Mouse (Mus musculus) monocyte, adult 5-6 weeks (primary cell): Measurements from ENCODE around the gene Fgfr2. TPM values are rescaled to one million over a fixed set of nuclear protein-coding genes. Genes with fewer than 3 reads are reported as not detected.

Experiments
- ATAC-seq: fragments of 153-309, 156-312 bp; replicated peaks from 2 replicates; pipeline ENCODE4 v1.8.0; 2017; ENCODE audit warnings: mild to moderate bottlenecking; ENCODE audit not compliant: low TSS enrichment, insufficient number of reproducible peaks, severe bottlenecking, poor library complexity, low FRiP score
- total RNA-seq: library from RNA; stranded (forward); fragments of 200-1000, 200-491, 200-594 nt; gene quantifications from 3 replicates; pipeline ENCODE4 v1.2.3, GENCODE M21; 2017

The Fgfr2 gene
- total RNA-seq, 1 experiment from 2014 or later: not detected

DNA sequence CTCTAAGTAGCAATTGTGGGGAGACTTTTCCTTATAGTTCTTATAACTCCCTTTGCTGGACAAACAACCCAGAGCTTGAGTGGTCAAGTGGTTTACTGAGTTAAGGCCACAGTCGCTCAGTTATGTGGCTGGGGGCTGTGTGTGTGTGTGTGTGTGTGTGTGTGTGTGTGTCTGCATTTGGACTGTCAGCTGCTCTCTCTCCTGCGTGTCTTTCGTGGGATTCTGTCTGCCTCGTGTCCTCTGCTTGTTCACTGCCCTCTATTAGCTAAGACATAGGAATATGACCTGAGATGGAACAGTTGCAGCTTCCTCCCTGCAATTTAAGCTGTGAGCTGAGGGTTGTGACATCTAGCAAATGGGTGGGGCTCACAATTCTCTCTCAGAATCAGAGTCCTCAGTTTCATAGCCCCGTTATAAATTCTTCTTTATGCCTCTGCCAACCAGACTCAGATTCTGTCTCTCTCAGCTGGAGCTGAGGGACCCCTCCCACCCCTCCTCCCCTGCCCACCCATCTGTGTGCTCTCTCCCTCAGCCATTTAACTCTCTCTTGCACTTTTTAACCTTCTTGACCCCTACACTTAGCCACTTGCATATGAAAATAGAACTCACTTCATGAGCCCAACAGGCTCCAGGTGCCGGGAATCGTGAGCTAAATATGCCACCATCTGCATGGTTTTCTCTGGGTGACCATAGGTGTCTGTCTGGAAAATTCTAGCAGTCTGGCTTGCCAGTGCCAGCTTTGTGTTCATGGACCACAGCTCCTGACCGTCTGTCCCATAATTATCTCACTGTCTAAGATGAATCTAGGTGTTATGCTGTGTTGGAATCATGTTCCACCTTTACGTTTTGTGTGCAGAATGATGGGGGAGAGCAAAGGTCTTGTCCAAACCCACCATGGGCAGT lies 2413.5 kb downstream of the Fgfr2 start:
- no peak for ATAC-seq

DNA sequence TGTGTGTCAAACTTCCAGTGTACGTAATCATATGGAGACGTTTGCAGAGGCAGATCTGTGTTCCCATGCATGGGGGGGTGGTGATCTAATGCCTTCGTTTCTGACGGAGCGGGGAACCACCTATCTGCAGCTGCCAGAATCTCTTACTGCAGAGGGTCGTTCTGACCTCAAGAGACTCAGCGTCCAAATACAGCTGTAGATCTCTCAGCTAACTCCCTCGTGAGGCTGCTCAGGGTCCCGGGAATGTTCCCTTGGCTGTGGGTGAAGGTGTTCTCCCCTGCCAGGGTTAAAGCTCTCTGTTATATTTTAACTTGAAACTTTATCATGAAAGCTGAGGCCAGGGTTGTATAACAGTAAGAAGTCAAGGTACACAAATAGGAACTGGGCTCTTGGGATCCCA lies 2414.2 kb downstream of the Fgfr2 start:
- no peak for ATAC-seq

DNA sequence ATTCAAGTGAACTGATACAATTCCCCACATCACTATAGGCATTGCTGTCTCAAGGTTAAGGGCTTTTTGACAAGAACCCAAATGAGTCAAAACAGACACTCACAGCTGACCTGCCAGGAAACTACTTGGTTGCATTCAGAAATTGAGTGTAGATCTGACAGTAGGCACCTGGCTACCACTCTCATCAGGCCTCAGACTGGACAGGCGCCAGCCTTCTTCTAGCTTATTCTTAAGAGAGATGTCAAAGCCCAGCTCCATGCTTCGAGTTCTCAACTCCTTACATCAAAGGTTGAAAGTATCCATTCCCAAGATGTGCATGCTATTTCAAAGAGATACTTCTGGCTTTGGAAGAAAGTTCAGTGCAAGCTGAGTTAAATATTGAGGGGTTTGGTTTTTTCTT lies 2417.9 kb downstream of the Fgfr2 start:
- no peak for ATAC-seq

DNA sequence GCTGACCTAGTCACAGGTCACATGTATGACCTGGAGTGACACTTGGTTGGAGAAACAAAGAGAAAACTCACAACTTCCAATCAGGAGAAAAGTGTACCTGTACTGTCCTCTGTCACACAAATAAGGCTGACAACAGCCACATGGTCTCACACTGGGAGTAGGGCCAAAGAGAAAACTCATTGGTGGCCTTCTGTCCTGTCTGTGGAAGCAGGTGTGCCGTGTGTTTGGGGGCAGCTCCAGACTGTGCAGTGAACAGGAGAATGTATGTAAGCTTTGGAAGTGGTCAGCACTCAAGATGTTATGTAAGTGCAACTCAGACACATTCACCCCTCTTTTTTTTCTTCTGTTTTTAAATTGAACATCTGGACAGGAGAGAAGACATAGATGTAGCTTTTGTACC lies 2421.8 kb downstream of the Fgfr2 start:
- no peak for ATAC-seq

DNA sequence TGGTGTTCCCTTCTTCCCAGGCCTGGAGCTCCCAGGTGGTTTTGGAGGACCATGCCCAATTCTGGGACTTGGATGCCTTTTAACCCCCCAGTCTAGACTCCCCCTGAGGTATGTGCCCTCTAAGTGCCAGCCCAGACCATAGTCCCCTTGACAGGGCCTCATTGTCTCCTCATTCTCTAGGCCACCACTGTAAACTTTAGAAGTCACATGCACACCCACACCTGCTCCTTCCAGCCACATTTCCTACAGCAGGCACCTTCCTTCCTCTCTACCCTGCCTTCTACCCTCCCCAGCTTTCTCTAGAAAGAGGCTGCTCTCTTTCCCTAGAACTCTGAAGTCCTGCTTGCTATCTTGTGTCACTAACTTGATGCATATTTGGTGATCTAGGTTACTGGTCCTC lies 2424.7 kb downstream of the Fgfr2 start:
- no peak for ATAC-seq

DNA sequence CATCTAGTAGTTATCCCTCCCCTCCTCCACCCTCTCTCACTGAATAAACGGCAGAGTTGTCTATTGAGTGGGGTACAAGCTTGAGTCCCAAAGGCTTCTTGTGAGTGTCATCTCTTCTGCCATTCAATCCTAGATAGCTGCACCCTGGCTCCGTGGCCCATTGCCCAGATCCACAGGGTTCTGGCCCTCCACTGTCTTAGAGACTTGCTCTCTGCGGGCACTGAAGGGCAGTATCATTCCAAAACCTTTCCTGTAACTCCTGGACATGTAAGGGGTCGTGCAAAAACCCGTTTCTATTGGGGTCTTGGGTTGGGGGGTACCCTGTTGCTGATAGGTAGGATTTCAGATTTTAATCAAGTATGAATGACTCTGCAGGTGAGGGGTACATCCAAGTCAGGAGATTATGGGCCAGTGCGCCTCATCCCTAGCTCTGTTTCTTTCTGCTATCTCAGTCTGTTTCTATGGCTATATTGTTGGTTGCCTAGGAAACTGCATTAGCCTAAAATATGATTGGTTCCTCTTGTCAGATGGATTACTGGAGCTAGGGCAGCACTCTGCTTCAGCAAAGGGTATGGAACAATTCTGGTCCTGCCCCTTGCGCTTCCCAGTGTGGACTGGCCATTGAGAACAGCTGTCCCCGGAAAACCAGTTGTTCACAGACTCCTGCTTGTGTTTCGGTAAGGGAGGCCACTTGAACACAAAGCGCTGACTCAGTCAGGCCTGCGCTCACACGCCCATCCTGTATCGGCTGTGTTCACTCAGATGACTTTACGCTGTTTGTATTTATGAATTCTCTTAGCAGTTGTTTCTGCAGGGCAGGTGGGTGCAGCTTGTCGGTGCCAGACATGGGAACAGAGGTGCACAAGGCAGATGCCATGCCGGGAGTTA lies 2426.6 kb downstream of the Fgfr2 start:
- ATAC-seq: no peak

DNA sequence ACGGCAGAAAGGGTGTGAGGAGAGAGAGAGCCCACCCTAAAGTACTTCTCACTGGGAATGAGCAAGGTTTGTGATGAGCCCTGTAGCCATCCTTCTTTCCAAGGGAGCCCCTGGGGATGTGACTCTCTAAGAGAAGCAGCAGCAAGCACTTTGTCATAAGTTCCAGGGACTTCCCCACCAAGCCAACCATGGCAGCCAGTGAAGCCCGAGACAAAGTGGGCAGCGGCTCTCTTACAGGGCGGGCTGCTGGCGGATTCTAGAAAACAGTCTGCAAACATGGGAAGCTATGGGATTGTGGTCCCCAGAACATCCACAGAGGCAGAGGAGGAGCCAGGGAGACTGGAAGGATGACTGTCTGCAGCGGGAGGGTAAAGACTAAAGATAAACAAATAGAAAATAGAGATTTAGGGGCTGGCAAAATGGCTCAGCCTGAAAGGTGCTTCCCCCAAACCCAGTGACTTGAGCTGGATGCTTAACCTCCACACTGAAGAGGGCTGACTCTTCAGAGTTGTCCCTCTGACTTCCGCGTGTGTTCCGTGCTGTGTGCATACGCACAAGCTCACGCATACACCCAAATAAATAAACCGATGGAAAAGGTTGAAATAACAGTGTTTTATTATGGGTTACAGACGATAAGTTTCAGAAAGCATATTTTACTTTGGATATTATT lies 2427.3 kb downstream of the Fgfr2 start:
- ATAC-seq: no peak

DNA sequence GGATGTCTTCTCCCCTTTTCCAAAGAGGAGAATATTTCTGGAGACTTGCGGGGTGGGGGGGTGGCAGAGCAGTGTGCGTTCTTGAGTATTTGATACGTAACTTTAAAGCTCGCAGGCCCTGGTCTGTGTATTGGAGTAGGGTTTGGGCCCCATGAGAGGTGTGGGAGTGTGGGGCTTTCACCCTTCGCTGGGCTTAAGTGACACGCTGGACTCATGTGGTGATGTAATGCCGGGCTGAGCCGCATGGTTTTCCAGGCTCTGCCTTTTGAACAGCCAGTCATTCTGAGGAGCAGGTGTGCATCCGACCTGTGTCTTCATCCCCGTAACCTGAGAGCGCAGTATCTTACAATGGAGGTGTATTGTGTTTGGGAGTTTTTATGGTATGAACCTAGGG lies 2429.4 kb downstream of the Fgfr2 start:
- no peak for ATAC-seq

DNA sequence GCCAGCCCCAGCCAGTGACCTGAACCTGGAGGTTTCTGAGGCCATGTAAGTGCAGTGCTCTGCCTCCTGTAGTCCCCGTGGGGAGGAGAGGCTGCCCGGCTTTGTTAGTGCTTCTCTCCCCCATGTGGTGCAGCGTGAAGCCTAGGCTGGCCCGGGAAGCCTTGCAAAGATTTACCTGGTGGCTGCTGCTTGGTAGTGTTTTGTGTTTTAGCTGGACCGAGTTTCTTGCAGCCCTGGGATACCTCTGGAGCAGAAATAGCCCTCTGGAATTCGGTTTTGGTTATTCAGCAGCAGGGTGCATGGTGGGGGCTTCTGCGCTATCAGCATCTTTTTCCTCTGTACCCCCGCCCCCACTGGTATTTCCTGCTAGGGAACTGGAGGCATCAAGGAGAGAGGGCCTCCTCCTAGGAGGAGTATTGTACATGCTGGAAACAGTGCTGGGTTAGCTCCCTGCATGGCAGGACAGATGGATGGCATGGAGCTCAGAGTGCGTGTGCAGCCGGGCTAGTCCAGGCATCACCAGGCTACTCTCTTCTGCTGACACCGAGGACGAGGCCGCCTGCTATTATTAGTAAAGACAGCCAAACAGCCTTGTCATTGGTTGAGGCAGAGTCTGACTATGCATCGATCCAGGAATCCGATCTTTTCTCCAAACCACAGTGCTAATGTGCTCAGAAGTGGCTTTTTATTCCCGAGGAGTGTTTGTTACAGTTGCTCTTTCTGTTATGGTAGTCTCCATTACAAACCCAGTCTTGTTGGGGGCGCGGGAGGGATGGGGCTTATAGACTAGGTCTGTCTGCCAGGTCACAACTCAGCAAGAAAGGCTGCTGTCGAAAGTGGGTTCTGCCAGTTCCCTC lies 2430.0 kb downstream of the Fgfr2 start:
- no peak for ATAC-seq

DNA sequence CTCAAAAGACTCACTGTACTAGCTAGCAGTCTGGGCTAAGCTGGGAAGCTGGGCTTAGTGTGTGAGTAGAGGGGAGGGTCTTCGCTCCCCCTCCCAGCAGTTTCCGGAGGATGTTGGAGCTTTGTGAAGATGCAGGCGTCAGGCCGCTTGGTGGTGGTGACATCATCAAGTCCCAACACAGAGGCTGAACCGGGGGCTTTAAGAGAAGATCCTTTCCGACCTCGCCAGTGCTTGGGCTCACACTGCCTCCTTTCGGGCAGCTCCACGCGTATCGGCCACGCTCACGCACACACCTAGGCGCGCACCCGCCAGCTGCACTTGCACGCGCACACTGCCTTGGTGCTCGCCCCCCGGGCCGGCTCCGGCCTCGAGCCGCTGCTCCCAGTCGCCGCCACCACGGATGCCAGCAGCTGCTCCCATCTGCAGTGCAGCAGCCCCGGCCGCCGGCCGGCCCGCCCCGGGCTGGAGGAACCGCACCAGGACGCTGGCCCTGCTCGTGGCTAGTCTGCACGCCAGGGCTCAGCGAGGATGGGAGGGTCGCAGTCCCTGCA lies 2430.7 kb downstream of the Fgfr2 start:
- no peak for ATAC-seq

DNA sequence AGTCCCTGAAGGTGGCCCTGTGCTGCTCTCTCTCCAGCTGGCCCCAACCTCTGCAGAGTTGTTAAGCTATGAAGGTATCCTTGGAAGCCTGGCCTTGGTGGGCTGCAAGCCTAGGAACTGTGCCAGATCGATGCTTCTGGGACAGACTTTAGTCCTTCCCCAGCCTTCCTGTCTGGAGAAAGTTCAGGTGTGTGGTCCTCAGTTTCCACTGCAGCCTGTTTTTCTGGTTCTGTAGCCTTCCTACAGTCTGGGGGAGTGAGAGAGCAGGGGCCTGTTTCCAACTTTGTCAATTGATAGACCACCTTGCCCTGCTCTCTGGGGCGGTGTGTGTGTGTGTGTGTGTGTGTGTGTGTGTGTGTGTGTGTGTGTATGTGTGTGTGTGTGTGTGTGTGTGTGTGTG lies 2431.2 kb downstream of the Fgfr2 start:
- ATAC-seq: no peak

DNA sequence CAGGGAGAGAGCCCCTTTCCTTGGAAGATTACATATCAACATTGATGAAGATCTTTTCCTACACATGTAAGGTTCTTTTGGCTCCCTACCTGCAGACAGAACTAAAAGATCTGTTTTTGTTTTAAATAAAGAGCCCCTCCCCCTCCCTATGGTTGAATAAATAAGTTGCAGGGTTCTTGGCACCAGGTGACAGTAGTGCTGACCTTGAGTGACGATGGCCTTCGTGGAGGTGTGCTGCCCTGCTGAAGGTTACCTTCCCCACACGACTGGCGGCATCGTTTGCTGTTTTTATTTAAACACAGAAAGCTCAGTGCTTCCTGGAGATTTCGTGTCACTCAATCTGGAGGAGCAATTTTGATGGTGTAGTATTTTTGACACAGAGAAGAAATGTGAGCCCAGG lies 2432.3 kb downstream of the Fgfr2 start:
- ATAC-seq: no peak

DNA sequence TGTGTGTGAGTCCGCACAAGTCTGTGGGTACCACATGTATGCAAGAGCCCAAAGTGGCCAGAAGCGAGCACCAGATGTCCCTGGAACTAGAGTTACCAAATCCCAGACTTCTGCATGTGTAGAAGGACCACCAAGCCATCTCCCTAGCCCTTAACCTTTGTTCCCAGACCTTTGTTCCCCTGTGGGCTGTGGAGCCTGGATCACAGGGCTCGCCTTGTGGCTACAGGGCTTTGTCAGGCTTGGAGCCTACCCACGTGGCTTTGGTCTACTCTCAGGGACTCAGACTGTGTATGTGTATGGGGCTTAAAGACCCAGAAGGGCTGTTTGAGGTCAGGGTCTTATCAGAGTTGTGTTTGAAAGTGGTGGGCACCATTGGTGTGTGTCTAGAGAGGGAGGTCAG lies 2434.5 kb downstream of the Fgfr2 start:
- no peak for ATAC-seq

DNA sequence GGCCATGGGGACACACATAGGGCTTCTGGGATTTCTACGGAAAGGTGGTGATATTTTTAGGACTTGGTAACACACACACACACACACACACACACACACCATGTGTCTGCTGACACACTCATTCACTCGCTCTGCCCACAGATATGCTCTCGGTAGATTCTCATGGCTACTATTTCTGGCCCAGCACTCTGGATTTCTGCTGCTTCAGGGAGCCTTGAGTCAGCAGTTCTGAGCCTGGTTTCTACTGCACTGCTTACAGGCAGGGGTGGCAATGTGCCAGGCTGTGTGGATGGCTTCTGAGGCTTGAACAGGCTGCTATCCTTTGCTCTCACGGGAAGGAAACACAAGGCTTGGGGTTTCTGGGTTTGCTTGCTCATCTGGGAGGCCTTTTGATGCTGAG lies 2441.4 kb downstream of the Fgfr2 start:
- ATAC-seq: no peak

DNA sequence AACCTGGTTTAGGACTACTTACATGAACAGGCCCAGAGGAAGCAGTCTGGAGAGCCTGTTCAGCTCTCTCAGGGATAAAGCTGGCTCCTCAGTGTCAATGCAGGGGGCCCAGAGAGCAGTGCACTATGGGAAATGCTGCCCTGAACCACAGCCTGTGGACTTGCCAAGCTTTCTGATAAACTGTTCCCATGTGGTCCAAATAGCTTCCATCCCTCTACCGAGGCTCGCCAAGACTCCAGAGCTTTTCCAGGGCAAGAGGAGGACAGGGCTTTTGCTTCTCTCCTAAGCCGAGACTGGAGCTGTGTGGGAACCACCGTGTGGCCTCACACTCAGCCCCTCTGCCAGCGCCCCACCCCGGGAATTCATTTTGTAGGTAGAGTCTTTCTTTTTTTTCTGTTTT lies 2444.7 kb downstream of the Fgfr2 start:
- ATAC-seq: no peak

DNA sequence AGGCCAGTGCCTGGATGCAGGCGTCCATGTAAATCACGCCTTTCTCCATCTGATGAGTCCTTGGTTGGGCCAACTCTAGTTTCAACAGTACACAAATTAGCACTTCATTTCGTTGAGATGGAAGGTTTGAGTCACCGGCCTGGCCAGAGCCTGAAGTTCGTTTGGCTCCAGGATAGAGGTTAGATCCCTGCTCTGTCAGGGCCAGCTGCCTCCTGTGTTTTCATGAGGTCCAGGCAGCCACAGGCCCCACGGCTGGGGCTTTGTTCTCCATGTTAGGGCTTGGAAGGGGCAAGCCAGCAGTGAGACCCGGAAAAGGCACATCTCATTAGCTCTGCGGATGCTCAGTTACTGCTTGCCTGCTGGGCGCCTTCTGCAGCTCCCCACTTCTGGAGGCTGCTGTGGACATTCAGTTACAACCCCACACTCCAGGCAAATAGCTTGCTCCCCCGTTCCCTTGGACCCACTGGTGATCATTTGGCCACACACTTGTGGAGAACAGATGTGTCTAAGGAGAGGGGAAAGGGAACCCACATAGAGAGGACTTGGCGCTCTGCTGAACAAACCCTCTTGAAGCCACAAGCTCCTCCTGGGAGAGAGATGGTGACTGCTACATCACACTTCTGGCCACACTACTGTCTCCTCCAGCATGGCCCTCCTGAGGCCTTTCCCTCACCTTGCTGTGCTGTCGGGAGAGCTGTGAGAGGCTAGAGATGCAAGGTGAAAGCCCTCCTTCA lies 2445.4 kb downstream of the Fgfr2 start:
- no peak for ATAC-seq

DNA sequence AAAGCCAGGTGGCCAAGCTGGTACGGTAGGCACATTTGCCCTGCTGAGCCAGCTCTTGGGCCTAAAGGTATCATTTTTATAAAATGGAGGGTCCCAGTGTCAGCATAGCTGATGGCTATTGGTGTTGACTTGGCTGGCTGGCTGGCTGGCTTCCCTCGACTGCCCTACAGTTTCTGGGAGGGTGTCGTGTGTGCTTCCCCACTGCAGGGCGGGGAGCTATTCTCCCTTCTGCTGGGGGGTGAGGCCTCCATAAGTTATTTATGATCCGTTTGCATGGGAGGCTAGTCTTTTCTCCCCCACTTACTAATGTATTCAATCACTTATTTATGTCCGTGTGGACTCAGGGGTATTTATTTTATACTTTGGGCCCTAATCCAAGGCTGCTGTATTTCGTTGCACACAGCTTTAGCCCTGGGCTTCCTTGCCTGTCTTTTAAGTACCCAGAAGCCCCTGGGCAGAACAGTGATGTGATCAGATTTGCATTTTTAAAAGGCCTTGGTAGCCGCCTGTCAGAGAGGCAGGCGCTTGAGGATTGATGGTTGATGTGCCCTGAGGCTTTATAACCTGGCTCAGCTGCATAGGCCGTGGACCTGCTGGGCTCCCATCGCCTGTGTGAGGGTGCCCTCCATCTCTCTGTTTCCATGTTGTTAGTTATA lies 2446.1 kb downstream of the Fgfr2 start:
- no peak for ATAC-seq
